Mouse (Mus musculus) cerebellum, postnatal 25 days (tissue): ENCODE results near the gene Gm42906.
A peak's percentile ranks its signal among the peaks of the same experiment; 100 is the strongest.

Experiments used
- DNase-seq, 2 experiments: peaks; one replicate each; pipeline ENCODE4 v3.0.0; 2021; ENCODE audit warnings: mixed read lengths in 2 of 2

Gene Gm42906

DNA sequence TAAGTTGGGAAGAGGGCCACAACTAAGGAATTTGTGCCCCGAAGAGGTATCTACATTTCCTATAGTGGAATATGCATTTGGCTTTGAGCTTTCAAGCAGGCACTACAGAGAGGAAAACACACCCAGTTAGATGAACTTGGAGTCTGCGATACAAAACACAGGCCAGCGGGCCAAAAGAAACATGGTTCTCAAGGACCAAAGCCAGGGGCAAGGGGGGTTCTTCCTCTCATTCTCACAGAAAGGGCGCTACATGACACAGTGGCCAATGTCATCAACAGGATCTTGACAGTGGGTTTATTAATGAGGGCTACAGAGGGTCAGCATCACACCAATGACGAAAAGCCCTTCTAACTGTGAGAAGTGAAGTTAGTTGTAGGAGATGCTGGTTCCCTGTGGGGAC, 370.2 kb downstream of the Gm42906 start:
- no peak for DNase-seq

DNA sequence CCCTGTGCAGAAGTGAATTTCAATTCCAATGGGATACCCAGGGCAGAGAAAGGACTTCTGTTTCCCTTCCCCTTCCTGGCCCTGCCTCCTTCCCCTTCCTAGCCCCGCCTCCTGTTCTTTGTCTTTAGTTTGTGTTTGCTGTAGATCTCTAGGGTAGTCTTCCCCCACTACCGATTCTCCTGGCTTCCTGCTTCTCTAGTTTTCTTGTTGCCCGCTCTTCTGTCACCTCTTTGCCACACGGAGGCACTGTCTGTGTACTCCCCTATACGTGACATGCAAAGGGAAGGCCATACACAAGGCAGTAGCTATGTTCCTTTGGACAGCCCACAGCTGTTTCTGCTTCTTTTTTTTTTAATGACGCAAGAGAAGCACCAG, 371.1 kb downstream of the Gm42906 start:
- DNase-seq: no peak

DNA sequence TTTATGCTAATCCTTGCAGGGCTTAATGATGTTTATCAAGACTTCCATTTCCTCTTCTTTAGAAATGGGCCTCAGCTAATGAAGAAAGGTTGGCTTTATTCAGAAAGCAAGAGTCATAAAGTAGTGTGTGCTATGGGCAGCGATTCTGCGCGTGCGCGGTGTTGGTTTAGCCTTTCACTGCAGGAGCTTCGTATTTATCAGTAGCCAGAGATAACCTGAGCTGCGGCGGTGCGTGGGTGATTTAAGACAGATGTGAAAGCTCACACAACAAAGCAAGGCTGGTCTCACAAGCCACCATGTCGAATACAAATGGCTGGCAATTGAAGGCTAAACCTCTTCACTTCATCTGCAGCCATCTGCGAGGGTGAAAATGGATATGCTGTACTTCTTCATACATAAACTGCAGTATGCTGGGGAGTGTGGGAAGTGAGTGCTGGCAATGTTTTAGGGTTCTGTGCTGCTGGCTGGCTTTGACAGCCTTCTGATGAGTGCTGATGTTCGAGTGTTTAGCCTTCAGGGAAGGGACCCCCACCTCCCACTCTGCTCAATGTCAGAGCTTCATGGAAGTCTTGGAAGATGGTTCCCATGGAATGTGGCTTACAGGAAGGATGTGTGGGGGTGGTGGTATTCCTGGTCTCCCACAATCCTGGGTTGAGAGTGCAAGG, 371.6 kb downstream of the Gm42906 start:
- DNase-seq: no peak

DNA sequence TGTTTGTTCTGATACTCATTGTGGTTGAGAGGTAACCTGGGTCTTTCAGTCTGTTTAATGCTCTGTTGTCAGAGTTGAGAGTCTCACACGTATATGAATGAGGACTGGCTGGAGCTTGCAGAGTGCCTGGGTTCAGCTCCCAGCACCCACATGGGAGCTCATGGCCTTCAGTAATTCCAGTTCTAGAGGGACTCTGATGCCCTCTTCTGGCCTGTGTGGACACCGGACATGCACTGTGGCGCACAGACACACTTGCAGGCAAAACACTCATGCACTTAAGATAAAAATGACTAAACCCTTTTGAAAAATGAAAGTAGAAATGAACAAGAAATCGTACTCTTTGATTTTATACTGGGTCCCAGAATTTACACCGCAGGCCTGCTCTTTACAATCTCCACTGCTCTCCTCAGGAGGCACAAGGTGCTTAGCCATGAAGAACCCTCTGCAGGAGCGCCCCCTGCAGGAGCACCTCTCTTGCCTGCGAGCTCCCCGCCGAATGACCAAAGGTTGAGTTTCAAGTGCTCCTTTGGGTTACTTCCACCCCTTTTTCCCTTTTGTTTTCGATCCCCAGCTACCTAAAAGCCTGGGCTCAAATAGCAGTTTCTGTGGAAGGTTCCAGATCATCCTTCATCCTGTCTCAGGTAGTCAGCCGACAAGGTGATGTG, 372.4 kb downstream of the Gm42906 start:
- no peak for DNase-seq

DNA sequence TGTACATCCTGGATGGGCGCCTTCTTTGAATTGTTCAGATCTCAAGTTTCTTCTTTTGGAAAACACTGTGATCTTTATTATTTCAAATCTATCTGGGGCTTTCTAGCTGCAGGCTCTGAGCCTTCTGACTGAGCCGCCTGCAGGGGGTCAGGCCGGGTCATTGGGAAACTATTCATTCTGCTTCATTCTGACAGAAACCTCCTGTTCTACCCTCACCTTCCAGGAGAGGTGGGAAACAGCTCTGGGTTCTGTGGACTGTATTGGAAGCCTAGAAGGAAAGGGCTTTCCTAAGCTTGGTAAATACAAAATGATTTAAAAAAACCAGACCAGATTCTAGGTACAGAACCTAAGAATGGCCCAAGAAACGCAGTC, 373.2 kb downstream of the Gm42906 start:
- DNase-seq: no peak

DNA sequence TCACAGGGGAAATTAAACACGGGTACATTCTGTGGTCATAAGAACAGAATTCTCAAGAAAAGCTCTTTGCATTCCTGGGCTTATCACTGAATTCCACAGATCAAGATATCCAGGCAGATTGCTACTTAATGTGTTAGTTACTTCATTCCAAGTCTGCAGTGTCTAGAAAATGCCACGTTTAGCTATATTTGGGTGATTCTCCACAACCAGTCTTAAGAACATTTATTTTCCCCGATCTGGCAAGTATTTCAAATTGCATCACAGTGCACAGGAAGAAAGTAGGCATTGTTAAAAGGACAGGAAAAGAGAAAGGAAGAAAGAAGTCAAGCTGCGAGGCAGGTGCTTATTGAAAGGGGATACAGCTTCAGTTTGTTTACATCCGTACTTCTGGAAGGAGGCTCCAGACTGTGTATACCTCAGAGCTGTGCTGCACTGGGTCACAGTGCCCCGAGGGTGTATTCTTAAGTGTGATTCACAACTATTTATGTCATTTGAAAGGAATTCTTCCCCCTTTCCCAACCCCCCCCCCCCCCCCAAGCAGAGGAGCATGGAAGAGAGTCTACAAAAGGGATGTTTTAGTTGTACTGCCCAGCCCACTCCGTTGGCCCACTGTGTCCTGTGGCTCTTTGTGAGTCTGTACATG, 373.7 kb downstream of the Gm42906 start:
- DNase-seq: no peak

DNA sequence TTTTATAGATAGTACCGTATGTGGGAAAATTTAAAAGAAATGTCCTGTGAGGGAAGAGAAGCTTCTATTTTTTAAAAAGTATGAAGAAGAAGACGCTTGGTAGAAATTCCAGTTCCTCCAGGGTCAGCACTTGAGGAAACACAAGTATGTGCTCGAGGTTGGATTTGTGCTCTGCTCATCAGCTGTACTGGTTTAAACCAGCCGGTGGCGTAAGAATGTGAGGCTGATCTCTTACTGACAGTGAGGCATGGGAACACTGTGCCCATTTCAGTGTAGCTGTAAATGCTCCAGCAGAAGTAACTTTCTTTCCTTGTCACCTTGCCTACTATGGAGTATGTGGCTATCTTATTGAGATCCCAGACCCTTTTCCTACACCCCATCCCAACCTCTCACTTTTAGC, 374.8 kb downstream of the Gm42906 start:
- no peak for DNase-seq

DNA sequence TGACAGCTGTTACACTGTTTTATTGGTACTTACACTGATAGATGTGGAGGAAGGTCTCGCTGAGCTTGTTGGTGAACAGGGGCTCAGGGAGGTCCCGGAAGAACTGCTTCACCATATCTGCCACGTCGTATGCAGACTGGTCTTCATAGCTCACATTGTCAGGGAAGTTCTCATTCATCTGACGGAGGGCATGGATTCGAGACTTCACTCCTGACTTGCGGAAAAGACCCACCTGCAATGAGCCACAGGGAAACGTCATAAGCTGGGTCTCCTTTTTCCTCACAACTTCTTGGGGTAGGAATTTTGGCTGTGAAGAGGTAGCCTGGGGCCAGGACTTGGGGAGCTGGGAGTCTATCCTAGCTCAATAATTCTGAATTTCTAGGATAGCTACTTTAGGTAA, 375.6 kb downstream of the Gm42906 start:
- DNase-seq: no peak

DNA sequence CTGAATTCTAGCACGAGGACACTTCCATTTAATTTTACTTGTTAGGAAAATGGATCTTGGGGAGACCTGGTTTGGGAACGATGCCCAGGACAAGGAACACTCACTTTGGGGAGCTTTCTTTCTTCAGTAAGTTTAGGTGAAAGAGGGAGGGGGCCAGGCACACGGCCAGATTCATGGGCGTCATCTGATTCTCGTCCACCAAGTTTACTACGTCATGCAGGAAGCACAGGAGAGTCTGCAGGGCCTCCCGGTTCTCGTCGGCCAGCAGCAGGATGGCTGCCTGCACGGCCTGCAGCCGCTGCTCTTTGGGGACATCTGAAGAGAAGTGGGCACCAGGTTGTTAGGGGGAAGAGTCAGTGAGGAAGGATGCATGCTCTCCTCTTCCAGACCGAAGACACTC, 380.5 kb downstream of the Gm42906 start:
- DNase-seq: no peak

DNA sequence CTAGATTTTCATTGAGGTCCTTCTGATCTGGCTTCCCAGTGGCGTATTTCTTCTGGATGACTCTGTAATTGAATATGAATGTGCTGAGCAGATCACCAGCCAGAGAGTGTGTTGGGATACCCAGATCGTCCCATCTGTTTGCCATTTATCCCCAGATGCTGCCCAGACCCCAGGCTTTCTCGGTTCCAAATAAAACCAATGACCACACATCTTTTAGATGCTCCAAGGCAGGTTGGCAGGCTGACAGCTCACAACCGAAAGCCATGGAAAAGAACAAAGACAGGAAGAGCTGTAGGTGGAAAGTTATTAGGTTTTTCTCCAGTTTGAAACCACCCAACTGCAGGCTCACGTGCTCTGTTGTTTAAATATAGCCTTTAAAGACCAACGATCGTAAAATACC, 381.0 kb downstream of the Gm42906 start:
- no peak for DNase-seq

DNA sequence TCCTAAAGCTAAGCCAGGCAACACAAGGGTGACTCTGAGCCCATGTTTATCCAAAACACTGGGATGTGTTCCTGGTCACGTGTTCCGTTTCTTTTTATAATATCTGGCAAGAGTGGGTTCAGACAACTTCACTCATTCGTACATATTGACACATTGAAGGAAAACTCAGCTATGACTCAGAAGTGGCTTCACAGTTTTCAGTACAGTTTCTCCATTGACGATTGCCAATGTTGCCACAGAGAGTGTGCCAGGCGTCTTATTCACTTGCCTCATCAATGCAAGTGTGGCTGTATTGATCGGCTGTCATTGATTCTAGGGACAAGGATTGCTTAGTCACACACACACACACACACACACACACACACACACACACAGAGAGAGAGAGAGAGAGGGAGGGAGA, 381.8 kb downstream of the Gm42906 start:
- DNase-seq: no peak

DNA sequence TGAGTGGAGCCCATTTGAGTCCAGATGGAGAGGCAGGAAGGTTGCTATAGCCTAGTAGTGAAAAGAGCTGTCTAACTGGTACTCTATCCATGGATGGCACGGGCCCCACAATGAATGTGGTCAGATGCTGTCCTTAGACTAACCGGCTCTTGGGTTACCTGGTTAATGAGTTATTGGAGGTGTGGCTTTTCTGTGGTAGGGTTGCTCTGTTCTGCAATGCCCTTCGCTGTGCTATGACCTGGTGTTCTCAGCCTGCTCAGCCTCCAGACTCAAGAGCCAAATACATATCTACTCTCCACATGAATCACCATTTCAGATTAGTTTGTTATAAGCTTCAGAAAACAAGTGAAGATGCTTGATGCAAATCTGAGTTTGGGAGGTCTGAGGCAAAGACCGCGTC, 385.1 kb downstream of the Gm42906 start:
- no peak for DNase-seq

DNA sequence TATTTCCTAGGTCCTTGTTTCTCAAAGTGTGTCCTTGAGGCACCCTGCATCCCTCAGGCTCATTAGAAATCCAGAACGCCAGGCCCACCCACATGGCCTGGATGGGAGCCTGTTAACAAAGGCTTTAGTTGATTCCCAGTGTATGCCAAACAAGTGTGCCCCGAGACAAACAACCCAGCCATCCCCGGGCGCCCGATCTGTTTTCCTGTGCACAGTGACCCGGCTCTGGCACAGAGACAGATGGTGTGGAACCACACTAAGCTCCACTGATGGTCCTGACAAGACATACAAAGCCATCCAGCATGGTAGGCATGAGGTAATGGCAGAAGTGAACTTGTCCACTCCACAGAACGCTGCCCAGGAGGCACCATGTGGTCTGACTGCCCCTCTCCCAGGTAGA, 390.1 kb downstream of the Gm42906 start:
- DNase-seq: peak; percentile 25 to 55

DNA sequence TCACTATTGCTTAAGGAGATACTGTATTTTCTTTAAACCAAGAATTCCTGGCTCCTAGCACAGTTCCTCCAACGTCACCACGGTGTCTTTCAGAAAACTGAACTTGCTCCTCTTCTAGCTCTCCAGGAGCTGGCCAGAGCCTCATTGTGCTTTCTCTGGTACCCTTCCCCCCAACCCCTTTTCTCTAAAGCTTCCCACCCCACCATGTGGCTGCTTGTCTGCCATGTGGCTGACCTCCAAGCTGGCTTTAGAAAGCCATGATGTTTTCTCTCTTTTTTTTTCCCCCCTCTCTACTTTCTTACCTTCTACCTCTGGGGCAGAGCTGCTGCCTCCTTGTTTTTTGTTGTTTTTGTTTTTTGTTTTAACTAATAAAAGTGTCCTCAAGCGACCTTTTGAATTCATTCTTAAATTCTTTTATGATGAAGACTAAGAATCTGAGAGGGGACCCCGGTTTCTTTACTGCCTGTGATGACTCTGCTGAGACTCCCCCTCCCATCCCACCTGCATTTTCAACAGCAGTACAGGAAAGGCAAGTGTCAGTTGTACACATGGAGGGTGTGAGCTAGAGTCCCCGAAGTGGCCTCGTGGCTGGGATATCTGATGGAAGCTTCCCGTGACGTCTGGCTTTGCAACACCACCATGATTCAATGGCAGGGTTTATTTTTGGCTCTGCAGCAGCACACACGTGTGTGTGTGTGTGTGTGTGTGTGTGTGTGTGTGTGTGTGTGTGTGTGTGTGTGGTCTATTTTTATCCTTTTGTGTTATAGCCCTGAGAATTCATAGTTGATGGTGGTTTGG, 393.0 kb downstream of the Gm42906 start:
- no peak for DNase-seq

DNA sequence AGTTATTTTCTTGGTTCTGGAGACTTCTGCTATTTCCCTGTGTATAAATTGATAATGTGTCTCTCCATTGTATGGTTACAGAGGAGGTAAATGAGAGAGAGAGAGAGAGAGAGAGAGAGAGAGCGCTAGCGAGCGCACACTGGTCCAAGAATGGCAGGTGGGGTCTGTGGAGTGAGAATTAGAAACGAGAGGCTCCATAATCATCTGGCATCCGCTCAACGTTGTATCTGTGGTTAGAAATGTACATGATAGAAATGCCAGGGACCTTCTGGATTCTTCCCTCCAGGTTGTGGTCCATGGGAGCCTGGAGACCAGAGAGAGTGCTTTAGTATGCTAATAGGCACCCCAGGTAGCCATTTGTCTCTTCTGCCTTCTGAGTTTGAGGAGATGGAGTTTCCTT, 399.1 kb downstream of the Gm42906 start:
- no peak for DNase-seq

DNA sequence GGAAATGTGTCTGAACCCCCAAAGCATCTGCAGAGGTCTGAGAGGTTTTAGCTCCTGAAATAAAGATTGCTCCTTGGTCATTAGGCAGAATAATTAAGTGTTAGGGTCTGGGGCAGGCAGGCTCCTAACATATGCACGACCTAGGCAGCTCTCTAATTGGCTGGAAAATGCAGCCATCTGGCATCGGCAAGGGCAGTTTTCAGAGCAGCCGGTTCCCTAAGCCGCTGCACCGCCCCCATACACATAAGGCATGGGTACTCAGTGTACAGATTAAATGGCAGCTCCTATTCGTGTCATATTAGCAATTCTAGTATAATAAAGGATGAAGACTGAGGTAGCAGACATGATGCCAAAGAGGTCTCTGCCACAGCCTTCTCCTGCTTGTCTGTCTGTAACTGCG, 400.8 kb downstream of the Gm42906 start:
- peak; percentile 51 to 61 for DNase-seq

DNA sequence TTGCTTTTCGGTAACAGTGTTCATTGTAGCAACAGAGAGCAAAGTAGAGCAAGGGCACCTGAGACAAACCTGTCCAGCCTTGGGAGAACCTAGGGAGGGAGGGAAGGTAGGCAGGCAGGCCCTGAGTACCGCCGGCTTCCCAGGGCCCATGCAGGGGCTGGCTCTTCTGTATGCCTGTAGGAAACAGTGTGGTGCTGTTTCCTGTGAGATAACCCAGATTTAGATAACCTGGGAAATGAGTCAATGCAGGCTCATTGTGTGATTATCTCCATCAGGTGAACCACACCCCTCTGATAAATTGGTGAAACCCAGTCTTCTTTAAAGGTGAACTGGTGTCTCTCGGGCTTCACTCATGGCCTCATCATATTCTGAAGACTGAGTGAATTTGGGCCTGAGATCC, 401.9 kb downstream of the Gm42906 start:
- no peak for DNase-seq

DNA sequence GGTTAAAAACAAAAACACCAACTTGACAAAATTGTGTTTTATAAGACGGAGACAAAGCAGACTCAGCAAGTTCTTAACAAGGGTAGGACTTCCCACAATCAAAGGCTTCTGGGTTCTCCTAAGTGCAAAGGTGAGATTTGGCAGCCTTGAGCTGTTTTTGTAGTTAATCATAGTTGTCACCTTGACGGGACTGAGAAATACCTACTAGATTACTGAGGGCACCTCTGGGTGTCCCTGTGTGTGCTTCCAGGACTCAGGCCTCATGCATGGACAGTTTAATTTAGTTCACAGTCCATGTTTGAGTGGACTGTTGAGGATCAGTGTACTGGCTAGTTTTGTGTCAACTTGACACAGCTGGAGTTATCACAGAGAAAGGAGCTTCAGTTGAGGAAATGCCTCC, 403.5 kb downstream of the Gm42906 start:
- DNase-seq: no peak

DNA sequence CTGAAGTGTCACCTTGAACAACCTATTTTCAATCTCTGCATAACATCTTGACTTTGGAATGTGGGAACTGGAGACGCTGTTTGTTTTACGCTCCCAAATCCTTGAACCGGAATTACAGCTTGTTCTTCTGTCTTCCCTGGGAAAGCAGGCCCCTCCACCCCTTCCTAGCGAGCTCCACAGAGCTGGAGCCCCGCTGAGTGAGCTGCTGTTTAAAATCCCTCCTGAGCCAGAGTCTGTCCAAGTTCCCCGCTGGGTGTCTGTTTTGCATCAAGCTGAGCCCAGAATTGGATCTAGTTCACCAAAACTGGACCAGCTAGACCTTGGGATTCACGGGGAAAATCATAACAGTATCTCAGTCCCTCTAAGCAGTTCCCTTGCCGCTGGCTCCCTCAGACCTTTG, 404.5 kb downstream of the Gm42906 start:
- DNase-seq: peak; percentile 78 to 82

DNA sequence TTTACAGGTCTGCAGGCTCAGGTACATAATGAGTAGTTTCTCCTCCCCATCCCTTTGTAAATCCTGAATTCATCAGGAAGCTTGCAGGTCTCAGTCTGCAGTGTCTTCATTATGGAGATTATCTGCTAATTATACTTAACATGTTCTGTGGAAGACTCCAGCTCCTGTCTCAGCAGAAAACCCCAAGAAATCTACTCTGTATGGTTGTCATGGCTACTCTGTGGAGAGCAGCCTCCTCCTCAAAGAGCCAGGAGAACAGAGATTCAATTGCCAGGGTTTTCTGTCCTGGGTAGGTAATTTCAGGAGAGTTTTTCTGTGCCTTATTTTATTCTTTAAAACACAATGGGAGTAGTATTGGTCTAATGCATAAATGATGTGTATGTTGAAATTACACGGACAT, 405.0 kb downstream of the Gm42906 start:
- no peak for DNase-seq

DNA sequence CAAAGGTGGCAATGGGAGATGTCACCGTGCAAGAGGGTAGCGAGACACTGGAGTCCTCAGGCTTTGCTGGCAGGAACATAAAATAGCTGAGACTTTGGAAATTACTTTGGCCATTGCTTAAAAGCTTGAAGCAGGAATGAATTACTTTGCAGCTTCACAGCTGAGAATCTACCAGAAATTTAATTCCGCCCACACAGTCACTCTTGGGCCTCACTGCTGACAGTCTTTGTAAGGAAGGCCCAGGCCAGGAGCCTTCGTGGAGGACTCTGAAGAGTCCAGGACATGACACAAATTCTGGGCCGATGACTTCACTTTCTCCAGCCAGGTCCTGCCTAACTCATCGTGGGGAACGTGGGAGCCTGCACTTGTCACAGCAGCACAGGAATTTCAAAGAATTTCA, 405.9 kb downstream of the Gm42906 start:
- DNase-seq: no peak

DNA sequence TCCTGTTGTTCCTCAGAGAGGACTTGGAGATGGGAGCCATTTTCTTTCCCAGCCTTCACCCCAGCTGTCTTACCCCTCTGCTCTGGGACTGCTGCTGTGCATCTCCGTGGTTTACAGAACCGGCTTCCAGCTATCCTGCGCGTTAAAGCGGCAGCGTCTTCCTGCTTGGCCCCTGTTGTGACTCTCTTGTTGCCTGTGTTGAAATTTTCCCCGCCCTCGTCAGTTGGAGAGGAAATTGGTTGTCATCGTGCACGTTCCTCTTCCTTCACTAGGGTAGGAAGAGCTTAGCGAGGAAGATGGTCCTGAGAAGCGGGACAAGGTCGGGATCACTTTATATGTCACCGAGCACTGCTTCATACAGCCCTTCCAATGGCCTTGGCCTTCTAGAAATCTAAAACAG, 407.1 kb downstream of the Gm42906 start:
- no peak for DNase-seq

DNA sequence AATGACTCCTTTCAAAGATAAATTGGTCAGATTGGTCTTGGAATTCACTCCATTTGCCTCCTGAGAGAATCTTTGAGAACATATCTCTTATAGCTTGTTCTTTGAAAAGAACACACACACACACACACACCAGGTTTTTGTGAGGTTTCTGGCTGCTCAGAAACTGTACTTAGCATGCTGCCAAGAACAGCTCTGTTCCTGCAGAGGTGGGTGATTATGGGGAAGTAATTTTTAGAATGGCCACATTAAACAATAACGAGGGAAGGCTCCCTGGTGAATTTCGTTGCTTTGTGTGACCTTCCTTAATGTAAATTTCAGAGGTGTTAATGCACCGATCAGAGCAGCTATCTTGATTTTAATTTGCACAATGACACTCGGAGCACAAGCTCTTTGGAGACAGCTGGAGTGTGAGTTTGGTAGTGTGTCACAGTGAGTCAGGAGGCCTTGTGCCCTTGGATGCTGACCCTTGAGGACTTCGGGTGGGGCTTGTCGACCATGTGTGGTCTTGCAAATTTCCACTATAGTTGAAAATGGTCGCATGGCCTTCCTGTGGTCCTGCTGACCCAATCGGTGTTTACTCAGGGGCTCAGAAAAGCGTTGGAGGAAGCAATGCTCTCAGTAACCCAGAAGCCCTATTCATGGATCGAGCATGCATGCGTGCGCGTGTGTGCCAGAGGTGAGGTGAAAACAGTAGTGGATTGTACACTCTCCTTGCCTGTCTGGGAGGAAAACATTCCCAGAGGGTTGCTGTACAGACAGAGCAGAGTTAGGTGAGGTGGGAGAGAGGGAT, 407.7 kb downstream of the Gm42906 start:
- DNase-seq: no peak
